18 mouse cellular contexts compared by ENCODE assay signal in the genomic region with DNA sequence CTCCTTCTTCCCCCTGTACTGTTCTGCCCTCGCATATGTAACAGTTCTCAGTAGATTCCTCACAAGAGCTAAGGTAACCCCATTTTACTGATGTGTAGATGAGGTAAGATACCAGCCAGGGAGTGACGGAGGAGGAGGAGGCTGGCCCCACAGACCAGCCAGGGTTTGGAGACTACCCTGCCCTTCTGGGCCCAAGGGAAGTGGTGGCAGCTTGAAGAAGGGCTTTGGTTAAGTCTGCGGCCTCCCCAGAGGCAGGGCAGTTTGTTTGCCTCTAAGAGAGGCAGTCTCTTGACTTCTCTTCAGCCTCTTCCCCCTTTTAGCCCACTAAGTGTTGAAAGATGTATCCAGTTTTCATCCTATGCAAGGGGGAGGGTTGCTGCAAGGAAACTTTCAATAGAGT. TPM values are rescaled to one million over a fixed set of nuclear protein-coding genes. Genes with fewer than 3 reads are reported as not detected.
DNase-seq lines count a peak whose midpoint lies in the region; ATAC-seq and TF ChIP-seq lines count a peak whose summit lies in the region.
"Had no signal": no experiment of that assay in that cellular context is flagged by ENCODE, and none has a peak within 500 bp of the region (broad histone marks: within the 10 kb centered on the region; RNA-seq: fewer than 3 reads in every experiment).

No protein-coding gene starts in this region.

- peaks cover 6% of the 10 kb centered on the region for H3K4me1 ChIP-seq in heart, adult 2 months (ENCODE audit: control insufficient read depth, insufficient read depth, low read length)
- no peaks in the 10 kb centered on the region; the same call in 1 of the 2 replicates for H3K4me1 ChIP-seq in liver, embryonic 16.5 days (ENCODE audit: control insufficient read depth, low read depth, low read length)
- peaks cover 8% of the 10 kb centered on the region for H3K4me1 ChIP-seq in liver, embryonic 11.5 days (replicated peaks; ENCODE audit: control insufficient read depth, insufficient read depth, low read length)
- peaks cover 36% of the 10 kb centered on the region for H3K4me1 ChIP-seq in embryonic facial prominence, embryonic 15.5 days
- peaks cover 28% of the 10 kb centered on the region; the same call in 1 of the 2 replicates for H3K4me1 ChIP-seq in stomach, embryonic 14.5 days (ENCODE audit: control insufficient read depth, insufficient read depth, low read length)

- no peak overlapping the region for H3K9ac ChIP-seq in heart, adult 2 months (ENCODE audit: low read depth, low read length)
- H3K9ac ChIP-seq in liver, embryonic 16.5 days (ENCODE audit: low read depth, low read length), result no peak overlapping the region
- H3K9ac ChIP-seq in liver, embryonic 11.5 days (ENCODE audit: low read depth, low read length), result no peak overlapping the region
- H3K9ac ChIP-seq in embryonic facial prominence, embryonic 15.5 days, result no peak overlapping the region
- no peak overlapping the region for H3K9ac ChIP-seq in stomach, embryonic 14.5 days (replicated peaks; ENCODE audit: low read depth, low read length)
- H3K9ac ChIP-seq: liver, embryonic 14.5 days; midbrain, embryonic 12.5 days had no signal

- H3K27me3 ChIP-seq in heart, adult 2 months (ENCODE audit: control insufficient read depth, insufficient read depth, low read length), result no peaks in the 10 kb centered on the region
- peaks cover 14% of the 10 kb centered on the region for H3K27me3 ChIP-seq in liver, embryonic 16.5 days (ENCODE audit: control insufficient read depth, insufficient read depth, low read depth, low read length)
- 0 out of 2 replicates have a peak, but pooled peaks cover 3% of the 10 kb centered on the region for H3K27me3 ChIP-seq in liver, embryonic 11.5 days (replicated peaks; ENCODE audit: control insufficient read depth, insufficient read depth, low read length)
- no peaks in the 10 kb centered on the region for H3K27me3 ChIP-seq in embryonic facial prominence, embryonic 15.5 days
- no peaks in the 10 kb centered on the region for H3K27me3 ChIP-seq in stomach, embryonic 14.5 days (ENCODE audit: control insufficient read depth, insufficient read depth, low read length)

- no peak for TF ChIP-seq CTCF in heart, adult 2 months (IDR thresholded peaks at IDR 0.05)

- no peaks in the 10 kb centered on the region for H3K36me3 ChIP-seq in heart, adult 2 months (ENCODE audit: control insufficient read depth, insufficient read depth, low read length)
- no peaks in the 10 kb centered on the region for H3K36me3 ChIP-seq in liver, embryonic 16.5 days (ENCODE audit: control insufficient read depth, insufficient read depth)
- H3K36me3 ChIP-seq in liver, embryonic 11.5 days (ENCODE audit: control insufficient read depth, insufficient read depth, low read length), result no peaks in the 10 kb centered on the region
- H3K36me3 ChIP-seq in embryonic facial prominence, embryonic 15.5 days, result no peaks in the 10 kb centered on the region
- H3K36me3 ChIP-seq in stomach, embryonic 14.5 days (ENCODE audit: control insufficient read depth, insufficient read depth, low read length), result no peaks in the 10 kb centered on the region
- H3K36me3 ChIP-seq: G1E; midbrain, embryonic 12.5 days had no signal

- no peak for DNase-seq in heart, adult 2 months
- DNase-seq in heart, adult 18-20 months, result no peak
- no peak for DNase-seq in liver, embryonic 11.5 days (ENCODE audit: low spot score)
- DNase-seq in testis, postnatal 14 days (ENCODE audit: low spot score), result no peak
- no peak for DNase-seq in left cerebral cortex, adult 9 months (ENCODE audit: low spot score in 2 of 2)
- DNase-seq: cerebellum, adult 11-12 months; kidney, adult 18-20 months had no signal

- H3K4me3 ChIP-seq in heart, adult 2 months, result no peak overlapping the region
- no peak overlapping the region for H3K4me3 ChIP-seq in liver, embryonic 16.5 days (ENCODE audit: low read depth, low read length)
- no peak overlapping the region for H3K4me3 ChIP-seq in liver, embryonic 11.5 days (ENCODE audit: low read depth, low read length)
- H3K4me3 ChIP-seq in embryonic facial prominence, embryonic 15.5 days (replicated peaks), result no peak overlapping the region
- no peak overlapping the region for H3K4me3 ChIP-seq in stomach, embryonic 14.5 days (ENCODE audit: low read depth, low read length)
- H3K4me3 ChIP-seq: left cerebral cortex, adult 2 months; midbrain, embryonic 12.5 days had no signal

- WGBS in heart, adult 2 months, result 66% methylated on average over 3 of the region's 3 CpGs
- 50% methylated on average over 3 of the region's 3 CpGs for WGBS in liver, embryonic 16.5 days (ENCODE audit: insufficient replicate concordance)
- WGBS in liver, embryonic 11.5 days, result 58% methylated on average over 3 of the region's 3 CpGs
- 70% methylated on average over 3 of the region's 3 CpGs for WGBS in embryonic facial prominence, embryonic 15.5 days
- 72% methylated on average over 3 of the region's 3 CpGs for WGBS in stomach, embryonic 14.5 days

- intact Hi-C loops in heart, adult 2 months (cut with DNase I), result no loop called here

- 0 out of 2 replicates have a peak overlapping the region, but pooled peaks have one; percentile 2 for H3K4me2 ChIP-seq in liver, embryonic 16.5 days (ENCODE audit: low read depth, low read length)
- no peak overlapping the region for H3K4me2 ChIP-seq in liver, embryonic 11.5 days
- no peak overlapping the region for H3K4me2 ChIP-seq in embryonic facial prominence, embryonic 15.5 days (replicated peaks)
- no peak overlapping the region for H3K4me2 ChIP-seq in stomach, embryonic 14.5 days (replicated peaks; ENCODE audit: low read depth, low read length)
- H3K4me2 ChIP-seq: midbrain, embryonic 12.5 days had no signal

- ATAC-seq in liver, embryonic 16.5 days (ENCODE audit: low read depth), result no peak
- ATAC-seq in liver, embryonic 11.5 days (replicated peaks; ENCODE audit: low FRiP score), result no peak
- no peak for ATAC-seq in embryonic facial prominence, embryonic 15.5 days (ENCODE audit: insufficient number of reproducible peaks, low FRiP score, low TSS enrichment, low read depth)
- ATAC-seq in stomach, embryonic 14.5 days (ENCODE audit: insufficient number of reproducible peaks, insufficient read depth, low FRiP score, low read depth), result no peak

- TF ChIP-seq EP300 in heart, adult 2 months (IDR thresholded peaks at IDR 0.05; ENCODE audit: insufficient read depth, low read depth, low read length), result no peak

- no peaks in the 10 kb centered on the region for H3K79me2 ChIP-seq in heart, adult 2 months (replicated peaks; ENCODE audit: control insufficient read depth, insufficient read depth, low read length)

- no peak for TF ChIP-seq POLR2A in heart, adult 2 months (IDR thresholded peaks at IDR 0.05; ENCODE audit: insufficient read depth, low read depth, low read length)

- no peaks in the 10 kb centered on the region for H3K9me3 ChIP-seq in liver, embryonic 16.5 days (replicated peaks; ENCODE audit: control insufficient read depth, low read length)
- no peaks in the 10 kb centered on the region for H3K9me3 ChIP-seq in liver, embryonic 11.5 days (ENCODE audit: control insufficient read depth, low read length)
- H3K9me3 ChIP-seq in embryonic facial prominence, embryonic 15.5 days (replicated peaks), result no peaks in the 10 kb centered on the region
- H3K9me3 ChIP-seq in stomach, embryonic 14.5 days (ENCODE audit: control insufficient read depth, low read depth, low read length), result no peaks in the 10 kb centered on the region
- H3K9me3 ChIP-seq: G1E; midbrain, embryonic 12.5 days had no signal

- H3K27ac ChIP-seq in heart, adult 2 months, result peak overlapping the region; percentile 83
- H3K27ac ChIP-seq in liver, embryonic 16.5 days (ENCODE audit: low read length), result peak overlapping the region; percentile 58; the same call in 1 of the 2 replicates
- no peak overlapping the region for H3K27ac ChIP-seq in liver, embryonic 11.5 days (ENCODE audit: low read depth, low read length)
- H3K27ac ChIP-seq in embryonic facial prominence, embryonic 15.5 days (replicated peaks), result peak overlapping the region; percentile 66; the same call in 1 of the 2 replicates
- peak overlapping the region; percentile 82 for H3K27ac ChIP-seq in stomach, embryonic 14.5 days (ENCODE audit: low read length)
- H3K27ac ChIP-seq: left cerebral cortex, adult 2 months; liver, embryonic 14.5 days; midbrain, embryonic 12.5 days had no signal

RNA-seq across cellular contexts. Expression of gene Agpat2, which starts 2.4 kb away (rescaled TPM):
- total RNA-seq in heart, adult 2 months (2021), result 10 to 100 TPM; 52.8 to 59.2 TPM
- polyA plus RNA-seq in heart, adult 2 months (2012; rRNA removed), result 117 and 142 TPM in 2 replicates
- total RNA-seq in heart, adult 18-20 months (2021), result 10 to 100 TPM; 53.9 to 88.6 TPM
- polyA plus RNA-seq in liver, embryonic 16.5 days (2015; fragmentation: Nextera tagmentation; extraction: Ambion mirVana), result 58.3 and 65.7 TPM in 2 replicates
- polyA plus RNA-seq in liver, embryonic 11.5 days (2014; fragmentation: Nextera tagmentation; extraction: Ambion mirVana), result 36.1 and 40.1 TPM in 2 replicates
- polyA plus RNA-seq in embryonic facial prominence, embryonic 15.5 days (2015; fragmentation: Nextera tagmentation; extraction: Ambion mirVana), result 31.7 and 32.2 TPM in 2 replicates
- 43.7 and 44.8 TPM in 2 replicates for polyA plus RNA-seq in stomach, embryonic 14.5 days (2014; fragmentation: Nextera tagmentation; extraction: Ambion mirVana)

RNA-seq across cellular contexts. Expression of gene Gm20532, which starts 20.1 kb away (rescaled TPM):
- not detected for total RNA-seq in heart, adult 2 months (2021)
- not detected in 2 replicates for polyA plus RNA-seq in heart, adult 2 months (2012; rRNA removed)
- not detected for total RNA-seq in heart, adult 18-20 months (2021)
- not detected in 2 replicates for polyA plus RNA-seq in liver, embryonic 16.5 days (2015; fragmentation: Nextera tagmentation; extraction: Ambion mirVana)
- not detected in 2 replicates for polyA plus RNA-seq in liver, embryonic 11.5 days (2014; fragmentation: Nextera tagmentation; extraction: Ambion mirVana)
- not detected in 2 replicates for polyA plus RNA-seq in embryonic facial prominence, embryonic 15.5 days (2015; fragmentation: Nextera tagmentation; extraction: Ambion mirVana)
- polyA plus RNA-seq in stomach, embryonic 14.5 days (2014; fragmentation: Nextera tagmentation; extraction: Ambion mirVana), result not detected in 2 replicates
- total RNA-seq: adrenal gland, postnatal 36 days; G1E; left cerebral cortex, adult 2 months had no signal
- polyA plus RNA-seq: C2C12; G1E; gonadal fat pad, adult 2 months; large intestine, adult 2 months; liver, embryonic 14.5 days; midbrain, embryonic 12.5 days had no signal

RNA-seq across cellular contexts. Expression of gene Fam69b, which starts 21.7 kb away (rescaled TPM):
- total RNA-seq in heart, adult 2 months (2021), result 10 to 100 TPM; 20.0 to 21.1 TPM
- 45.7 and 47.6 TPM in 2 replicates for polyA plus RNA-seq in heart, adult 2 months (2012; rRNA removed)
- 10 to 100 TPM; 22.0 to 22.2 TPM for total RNA-seq in heart, adult 18-20 months (2021)
- 0.61 and 1.3 TPM in 2 replicates for polyA plus RNA-seq in liver, embryonic 16.5 days (2015; fragmentation: Nextera tagmentation; extraction: Ambion mirVana)
- 10.5 and 11.1 TPM in 2 replicates for polyA plus RNA-seq in liver, embryonic 11.5 days (2014; fragmentation: Nextera tagmentation; extraction: Ambion mirVana)
- polyA plus RNA-seq in embryonic facial prominence, embryonic 15.5 days (2015; fragmentation: Nextera tagmentation; extraction: Ambion mirVana), result 44.0 and 48.6 TPM in 2 replicates
- 37.7 and 38.5 TPM in 2 replicates for polyA plus RNA-seq in stomach, embryonic 14.5 days (2014; fragmentation: Nextera tagmentation; extraction: Ambion mirVana)
- polyA plus RNA-seq: G1E had no signal

RNA-seq across cellular contexts. Expression of gene Egfl7, which starts 26.8 kb away (rescaled TPM):
- total RNA-seq in heart, adult 2 months (2021), result 100 to 1,000 TPM; 102 to 111 TPM
- polyA plus RNA-seq in heart, adult 2 months (2012; rRNA removed), result 499 and 610 TPM in 2 replicates
- 10 to 100 TPM; 94.2 to 94.8 TPM for total RNA-seq in heart, adult 18-20 months (2021)
- 50.9 and 54.3 TPM in 2 replicates for polyA plus RNA-seq in liver, embryonic 16.5 days (2015; fragmentation: Nextera tagmentation; extraction: Ambion mirVana)
- polyA plus RNA-seq in liver, embryonic 11.5 days (2014; fragmentation: Nextera tagmentation; extraction: Ambion mirVana), result 161 and 181 TPM in 2 replicates
- polyA plus RNA-seq in embryonic facial prominence, embryonic 15.5 days (2015; fragmentation: Nextera tagmentation; extraction: Ambion mirVana), result 111 and 125 TPM in 2 replicates
- 113 and 120 TPM in 2 replicates for polyA plus RNA-seq in stomach, embryonic 14.5 days (2014; fragmentation: Nextera tagmentation; extraction: Ambion mirVana)
